Mouse (Mus musculus) lung, adult 2 months (tissue): ENCODE data around the gene Cyp2c50.

ENCODE experiments used
- CTCF ChIP-seq: fragments of 200-500 bp; IDR thresholded peaks from 2 replicates; pipeline ENCODE4 v1.5.1; 2011; ENCODE audit warnings: mild to moderate bottlenecking, low read length, control low read depth; ENCODE audit not compliant: insufficient read depth
- POLR2A ChIP-seq: fragments of 200-500 bp; IDR thresholded peaks from 2 replicates; pipeline ENCODE4 v1.6.1; 2011; ENCODE audit warnings: low read depth, mild to moderate bottlenecking, control low read depth, low read length, borderline replicate concordance; ENCODE audit errors: extremely low read depth

DNA sequence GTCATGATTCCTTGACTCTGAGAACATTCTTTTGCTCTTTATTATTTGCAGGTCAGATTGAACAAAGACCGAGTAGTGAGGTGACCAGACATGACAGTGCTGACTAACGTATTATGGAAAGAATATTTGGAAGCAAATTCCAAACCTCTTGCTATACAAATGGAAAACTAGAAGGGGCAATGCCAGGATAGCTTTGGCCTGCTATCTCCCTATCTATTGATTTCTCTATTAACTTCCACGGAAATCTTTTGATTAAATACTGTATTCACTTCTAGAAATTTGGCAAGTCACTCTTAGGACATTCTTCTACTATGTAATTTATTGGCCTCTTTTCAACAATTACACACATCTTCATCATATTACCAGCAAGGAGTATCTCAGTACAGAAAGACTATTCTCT is 1.6 kb downstream of the Cyp2c50 start:
- TF ChIP-seq CTCF (no peak), POLR2A (no peak)
